Mouse (Mus musculus): ENCODE results near the gene Rsad2.
A peak's percentile ranks its signal among the peaks of the same experiment; 100 is the strongest.
"Not testable (repeated sequence)": the region's sequence is repeated elsewhere in the genome, so short reads cannot be mapped to it uniquely, and the experiment has no call there.

Rsad2 gene

DNA sequence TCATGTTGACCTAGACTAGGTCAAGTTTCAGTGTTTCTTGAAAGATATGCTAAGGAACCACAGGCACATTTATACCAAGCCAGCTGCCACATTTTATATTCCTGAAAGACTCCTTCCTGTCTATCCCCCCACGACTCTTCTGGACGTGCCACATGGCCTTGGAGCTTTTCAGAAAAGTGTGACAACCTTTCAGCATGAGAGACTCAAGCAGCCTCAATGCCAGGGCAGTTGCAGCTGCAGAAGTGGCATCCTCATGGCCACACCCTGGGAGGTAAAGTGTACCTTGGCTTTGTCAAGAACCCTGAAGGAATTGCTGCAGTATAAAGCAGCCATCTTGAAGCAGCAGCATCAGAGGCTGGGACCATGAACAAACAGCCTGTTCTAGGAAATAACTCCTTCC lies 11.7 kb downstream of the Rsad2 start:
- DNase-seq, result no peak

DNA sequence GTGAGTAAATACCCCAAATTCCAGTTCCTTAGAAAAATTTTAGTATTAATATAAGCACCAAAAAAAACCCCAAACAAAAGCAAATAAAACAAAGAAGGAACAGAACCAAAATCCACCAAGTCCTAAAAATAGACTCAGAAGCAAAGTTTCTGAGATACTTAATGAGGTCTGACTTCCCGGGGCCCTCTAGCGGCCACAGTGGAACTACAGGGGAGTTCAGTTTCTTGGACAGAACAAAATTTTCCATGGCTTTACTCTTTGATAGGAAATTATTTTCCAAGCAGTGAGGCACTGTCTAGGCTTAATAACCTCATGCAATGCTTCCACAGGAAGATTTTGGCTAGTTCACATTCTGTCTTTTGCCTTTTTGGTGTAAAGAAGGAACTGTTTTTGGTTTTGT lies 12.2 kb downstream of the Rsad2 start:
- peak; percentile 71 to 75 for DNase-seq

- no peak for DNase-seq
These were observed 16.9 kb downstream of the Rsad2 start for GRCm38 (mm10) chr12:26439366-26439765.

DNA sequence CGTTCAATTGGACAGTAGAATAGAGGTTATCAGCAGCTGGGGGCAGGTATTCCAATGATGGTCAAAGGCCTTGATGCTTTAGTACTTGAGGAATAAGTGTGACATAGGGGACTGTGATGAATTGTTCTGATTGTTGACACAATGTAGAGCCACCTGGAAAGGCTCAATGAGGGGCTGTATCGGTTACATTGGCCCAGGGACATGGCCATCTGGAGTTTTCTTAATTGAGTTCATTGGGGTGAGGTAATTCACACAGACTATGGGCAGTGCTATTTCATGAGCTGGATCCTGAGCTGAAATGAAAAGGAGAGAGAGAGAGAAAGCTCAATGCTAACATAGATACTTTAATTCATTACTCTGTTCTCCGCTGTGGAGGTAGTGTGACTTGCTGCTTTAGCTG lies 18.3 kb downstream of the Rsad2 start:
- no peak for DNase-seq

DNA sequence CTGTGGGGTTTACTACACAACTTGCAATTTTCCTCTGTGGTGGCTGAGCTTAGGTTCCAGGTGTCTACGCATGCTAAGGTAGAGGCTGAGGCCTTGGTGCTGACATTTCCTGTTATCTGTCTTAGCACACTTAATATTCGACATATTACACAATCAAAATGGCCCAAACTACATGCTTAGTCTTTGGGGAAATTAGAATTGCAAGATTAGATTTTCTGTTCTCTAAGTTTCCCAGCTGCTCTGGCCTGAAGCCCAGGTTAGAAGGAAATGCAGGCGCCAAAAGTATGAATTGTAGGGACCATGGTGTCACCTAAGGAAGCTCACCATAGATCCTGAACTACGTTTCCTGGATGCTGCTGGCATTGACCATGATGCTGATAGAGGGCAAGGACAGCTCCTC lies 19.9 kb downstream of the Rsad2 start:
- no peak for DNase-seq

GRCm38 (mm10) chr12:26428771-26429170 lies 27.5 kb downstream of the Rsad2 start:
- not testable (repeated sequence) for DNase-seq

GRCm38 (mm10) chr12:26424841-26425240 lies 31.4 kb downstream of the Rsad2 start:
- no peak for DNase-seq

DNA sequence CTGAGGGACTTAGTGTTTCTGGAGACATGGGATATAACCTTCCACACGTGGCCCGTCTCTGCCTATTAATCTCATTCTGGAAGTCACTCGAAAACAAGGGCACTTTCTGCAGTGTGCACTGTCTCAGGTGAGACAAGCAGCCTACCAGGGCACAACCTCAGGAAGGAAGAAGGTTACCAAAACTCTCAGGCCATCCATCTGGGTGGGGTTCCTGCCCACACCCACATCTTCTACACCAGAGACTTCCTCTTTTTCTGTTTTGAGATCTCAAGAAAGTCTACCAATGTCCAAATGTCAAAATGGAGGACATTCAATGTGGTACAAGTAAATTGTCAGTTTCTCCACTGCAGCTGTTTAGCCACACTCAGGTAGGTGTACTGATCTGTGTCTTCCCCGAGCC lies 37.9 kb downstream of the Rsad2 start:
- DNase-seq, result no peak

GRCm38 (mm10) chr12:26416636-26417295 lies 39.5 kb downstream of the Rsad2 start:
- DNase-seq, result no peak

- peak; percentile 95 to 97 for DNase-seq
These were observed 41.0 kb downstream of the Rsad2 start, which contains the start of gene Rnf144a for GRCm38 (mm10) chr12:26415104-26415771. Rnf144a (minus strand) TSS chr12:26415254.

GRCm38 (mm10) chr12:26414451-26415103 lies 41.7 kb downstream of the Rsad2 start:
- DNase-seq, result peak; percentile 60 to 62

DNA sequence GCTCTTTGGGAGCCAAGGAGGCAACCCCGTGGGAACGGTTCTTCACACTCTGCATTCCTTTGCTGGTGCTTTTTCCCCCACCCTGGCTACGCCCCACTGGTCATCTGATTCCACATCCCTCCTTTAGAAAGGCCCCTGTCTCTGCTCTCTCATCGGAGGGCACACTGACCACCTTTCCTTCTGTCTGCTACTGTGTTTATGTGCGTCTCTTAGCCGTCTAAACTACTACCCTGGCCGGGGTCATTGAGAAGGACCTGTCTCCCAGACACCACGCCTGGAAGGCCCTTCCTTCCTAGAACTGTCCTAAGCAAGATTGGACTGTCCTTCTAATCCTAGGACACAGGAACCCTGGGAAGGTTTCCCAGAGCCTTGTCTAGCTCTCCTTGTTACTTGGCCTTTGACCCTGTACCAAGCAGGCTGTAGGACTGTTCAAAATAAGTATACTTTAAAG lies 42.3 kb downstream of the Rsad2 start:
- DNase-seq, result no peak

DNA sequence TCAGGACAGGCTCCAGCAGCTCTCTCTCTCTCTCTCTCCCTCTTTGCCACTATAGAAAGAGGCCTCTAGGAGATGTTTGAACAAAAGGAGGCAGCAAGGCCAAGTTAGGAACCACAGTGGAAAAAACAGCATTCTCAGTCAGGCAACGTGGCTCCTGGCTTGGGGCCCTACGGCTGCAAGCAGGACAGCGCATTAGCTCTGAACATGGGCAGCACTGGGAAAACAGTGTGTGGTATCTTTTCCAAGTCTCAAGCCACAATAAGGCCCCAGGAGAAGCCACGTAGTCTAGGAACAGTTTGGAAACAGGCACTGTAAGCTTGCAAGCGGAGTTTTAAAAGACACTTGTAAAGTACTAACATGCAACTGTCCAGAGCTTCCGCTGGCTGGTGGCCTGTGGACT lies 43.5 kb downstream of the Rsad2 start:
- no peak for DNase-seq

GRCm38 (mm10) chr12:26411841-26412450 lies 44.3 kb downstream of the Rsad2 start:
- DNase-seq, result no peak

DNA sequence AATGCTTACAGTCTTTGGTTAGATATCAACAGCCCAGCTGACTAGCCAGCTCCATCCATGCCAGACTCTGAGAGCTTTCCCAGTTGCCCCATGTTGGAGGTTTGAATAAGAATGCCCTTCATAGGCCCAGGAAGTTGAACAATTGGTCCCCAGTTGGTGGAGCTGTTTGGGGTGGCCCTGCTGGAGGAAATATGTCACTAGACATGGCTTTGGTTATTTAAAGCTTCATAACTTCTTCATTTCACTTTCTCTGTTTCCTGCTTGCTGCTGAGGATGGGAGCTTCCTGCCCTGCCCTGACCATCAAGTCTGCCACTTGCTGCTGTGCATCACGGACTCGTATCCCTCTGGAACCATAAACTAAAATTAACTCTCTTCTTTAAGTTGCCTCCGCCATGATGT lies 45.8 kb downstream of the Rsad2 start:
- no peak for DNase-seq

DNA sequence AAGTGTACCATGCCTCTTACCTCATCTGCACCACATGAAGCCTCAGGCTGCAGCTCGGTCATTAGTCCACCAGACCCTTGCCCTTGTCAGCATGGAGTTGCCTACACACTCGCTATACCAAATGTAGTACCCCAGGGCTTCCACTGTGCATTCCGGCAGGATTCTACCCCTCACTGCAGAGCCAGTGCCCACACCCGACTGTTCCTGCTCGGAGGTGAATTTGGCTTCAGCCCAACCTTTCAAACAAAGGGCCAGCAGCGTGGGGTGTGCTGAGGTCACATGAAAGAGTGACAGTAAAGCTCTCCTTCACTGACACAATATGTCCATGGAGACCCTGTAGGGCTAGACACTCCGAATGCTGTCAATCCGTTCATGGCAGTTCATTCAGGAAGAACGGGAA lies 47.5 kb downstream of the Rsad2 start:
- DNase-seq, result no peak

GRCm38 (mm10) chr12:26404781-26405702 lies 51.2 kb downstream of the Rsad2 start:
- peak; percentile 50 to 53 for DNase-seq

GRCm38 (mm10) chr12:26403372-26404125 lies 52.7 kb downstream of the Rsad2 start:
- peak; percentile 89 to 90 for DNase-seq

DNA sequence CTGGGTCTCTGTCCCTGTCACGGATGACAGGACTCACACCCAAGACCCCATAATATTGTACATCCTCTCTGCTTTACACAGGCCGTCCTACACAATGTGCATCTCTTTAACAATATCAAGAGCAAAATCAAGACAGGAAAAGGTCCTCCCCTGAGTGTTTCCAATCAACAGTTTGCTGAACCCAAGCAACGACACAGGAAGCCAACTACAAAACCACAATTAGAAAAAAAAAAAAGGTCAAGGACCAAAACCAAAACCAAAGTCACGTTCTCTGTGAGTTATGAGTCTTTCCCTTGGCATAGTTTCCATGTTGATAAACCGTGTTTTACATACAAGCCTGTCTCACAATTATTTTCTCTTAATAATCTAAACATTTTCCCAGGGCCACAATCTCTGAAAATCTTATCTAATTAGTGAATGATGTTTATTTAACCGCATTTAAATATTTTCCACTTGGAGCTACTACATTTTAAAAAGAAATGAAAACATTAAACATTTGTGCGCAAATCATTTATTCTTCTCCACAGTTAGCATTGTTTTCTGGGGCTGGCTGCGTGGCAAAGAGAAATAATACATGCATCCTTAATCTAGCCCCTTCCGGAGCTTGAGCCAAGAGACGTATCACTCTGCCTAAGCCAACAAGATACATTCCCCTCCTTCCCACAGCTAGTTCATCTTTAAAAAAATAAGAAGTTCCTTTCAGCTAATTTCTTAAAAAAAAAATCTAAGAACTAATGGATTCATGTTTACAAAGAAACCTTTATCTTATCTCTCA lies 54.4 kb downstream of the Rsad2 start:
- no peak for DNase-seq

GRCm38 (mm10) chr12:26401254-26401653 lies 55.0 kb downstream of the Rsad2 start:
- DNase-seq, result no peak

- DNase-seq, result no peak
These were observed 55.5 kb downstream of the Rsad2 start for GRCm38 (mm10) chr12:26400762-26401161.

All from cerebellum, postnatal 36 days (tissue).